Mouse (Mus musculus) thymus, adult 18-20 months (tissue): ENCODE data around the gene Foxp1.

Experiments used
- DNase-seq, 2 experiments: peaks; one replicate each; pipeline ENCODE4 v3.0.0; 2022; ENCODE audit warnings: mixed read lengths in 2 of 2

Gene Foxp1

DNA sequence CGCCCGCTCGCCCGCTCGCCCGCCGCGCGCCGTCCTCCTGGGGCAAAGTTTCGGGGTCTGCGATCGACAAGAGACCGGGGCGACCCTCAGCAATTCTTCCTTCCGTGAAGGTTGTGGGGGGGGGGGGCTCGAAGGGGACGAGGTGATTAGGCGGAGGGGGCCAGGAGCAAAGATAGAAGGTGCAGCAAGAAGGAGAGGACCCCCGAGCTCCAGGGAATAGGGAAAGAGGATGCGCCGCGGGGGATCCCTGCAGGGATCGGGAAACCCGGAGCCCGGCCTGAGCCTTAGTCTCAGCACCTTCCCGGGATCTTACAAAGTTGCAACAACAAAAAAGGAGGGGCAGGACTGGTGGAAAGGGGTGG lies 1.9 kb downstream of the Foxp1 start:
- peak in 1 of 2 experiments; percentile 28 for DNase-seq

DNA sequence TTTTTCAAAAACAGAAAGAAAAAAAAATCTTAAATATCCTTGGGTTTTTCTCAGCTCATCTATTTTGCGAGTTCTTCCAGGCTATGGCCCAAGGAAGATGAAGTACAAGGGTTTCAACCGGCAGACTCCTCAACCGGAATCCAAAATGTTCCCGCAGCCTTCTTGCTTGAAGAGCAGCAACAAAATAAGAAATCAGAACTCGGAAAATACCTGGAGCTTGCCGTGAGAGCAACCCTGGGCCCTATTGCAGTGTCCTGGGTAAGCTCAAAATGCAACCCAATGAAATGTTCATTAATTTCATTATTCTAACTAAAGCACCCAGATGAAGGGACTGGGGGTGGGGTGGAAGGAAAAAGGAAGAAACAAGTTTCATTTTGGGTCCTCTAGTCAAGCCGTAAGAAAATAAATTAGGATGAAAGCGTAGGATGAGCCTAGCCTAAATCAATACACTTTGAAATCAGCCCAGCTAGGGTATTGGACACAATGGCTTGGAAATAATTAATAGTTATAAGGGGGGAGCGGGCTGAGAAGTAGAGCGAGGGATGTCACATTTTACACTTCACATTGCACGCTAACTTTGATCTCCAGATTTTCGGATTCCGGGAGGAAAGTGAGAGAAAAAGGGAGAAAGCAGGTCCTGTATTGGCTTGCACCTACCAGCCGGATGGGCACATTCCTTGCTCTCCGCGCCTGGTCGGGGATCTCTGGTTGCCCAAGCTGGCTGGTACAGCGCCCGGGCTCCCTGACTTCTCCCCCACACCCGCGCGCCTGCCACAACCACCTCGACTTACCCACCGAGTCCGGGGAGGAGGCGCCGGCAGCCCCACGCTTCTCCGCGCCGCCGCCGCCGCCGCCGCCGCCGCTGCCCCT lies 2.5 kb downstream of the Foxp1 start:
- peak; percentile 27 to 31 for DNase-seq

GRCm38 (mm10) chr6:99519052-99519451 lies 3.5 kb downstream of the Foxp1 start:
- no peak for DNase-seq

GRCm38 (mm10) chr6:99515667-99516199 lies 6.8 kb downstream of the Foxp1 start:
- DNase-seq: no peak

GRCm38 (mm10) chr6:99511862-99512261 lies 10.7 kb downstream of the Foxp1 start:
- no peak for DNase-seq

GRCm38 (mm10) chr6:99509189-99509592 lies 13.3 kb downstream of the Foxp1 start:
- no peak for DNase-seq

DNA sequence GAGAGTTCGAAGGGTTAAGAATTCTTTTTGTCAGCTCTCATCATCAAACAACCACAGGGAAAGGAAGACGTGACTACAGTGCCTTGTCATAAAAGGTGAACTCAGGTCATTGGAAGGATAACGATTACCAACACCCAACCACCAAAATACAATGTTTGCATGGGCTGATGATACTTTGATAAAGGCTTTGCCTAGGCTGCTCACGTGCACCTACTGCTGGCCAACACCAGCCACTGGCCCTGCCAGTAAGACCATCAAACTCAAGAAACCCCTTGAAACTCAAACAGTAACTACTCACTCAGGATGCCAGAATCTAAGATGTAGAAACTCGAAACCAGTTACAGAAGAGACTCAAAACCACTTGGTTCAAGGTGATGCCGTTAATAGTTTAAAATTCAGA lies 15.7 kb downstream of the Foxp1 start:
- DNase-seq: no peak

GRCm38 (mm10) chr6:99503741-99504140 lies 18.8 kb downstream of the Foxp1 start:
- no peak for DNase-seq

- DNase-seq: no peak
Observed at GRCm38 (mm10) chr6:99502727-99503126, 19.8 kb downstream of the Foxp1 start.

DNA sequence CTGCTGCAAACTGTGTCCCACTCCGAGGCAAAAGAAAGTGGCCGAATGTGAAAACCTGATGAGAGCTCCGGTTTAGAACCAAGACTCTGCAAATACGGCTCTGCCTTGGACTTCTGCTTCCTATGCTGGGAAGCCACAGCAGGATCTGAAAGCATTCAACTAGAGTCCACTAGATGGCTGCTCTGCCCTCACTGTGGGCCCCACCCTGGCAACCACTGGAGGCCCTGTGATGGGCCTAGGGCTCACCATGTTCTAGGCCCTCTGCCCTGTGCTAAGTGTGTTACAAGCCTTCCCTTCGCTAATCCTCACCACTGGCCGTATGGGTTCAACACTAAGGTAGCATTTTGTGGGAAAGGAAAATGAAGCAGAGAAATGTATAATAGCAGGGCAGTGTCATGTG lies 20.2 kb downstream of the Foxp1 start:
- DNase-seq: no peak

GRCm38 (mm10) chr6:99500570-99501270 lies 21.8 kb downstream of the Foxp1 start:
- no peak for DNase-seq

DNA sequence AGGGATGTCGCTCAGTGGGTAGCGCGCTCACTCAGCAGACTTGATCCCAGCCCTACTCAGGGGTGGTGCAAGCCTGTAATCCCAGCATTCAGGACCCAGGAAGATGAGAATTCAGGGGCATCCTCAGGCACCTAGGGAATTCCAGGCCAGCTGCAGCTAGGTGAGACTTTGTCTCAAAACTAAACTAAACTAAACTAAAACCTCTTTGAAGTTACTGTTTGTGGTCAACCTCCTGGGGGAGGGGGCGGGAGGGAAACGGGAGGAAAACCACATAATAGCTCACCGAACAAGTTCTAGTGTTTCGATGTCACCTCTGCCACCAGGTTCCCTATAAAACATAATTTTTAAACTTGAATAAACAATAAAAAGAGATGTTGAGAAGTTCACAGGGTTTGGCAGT lies 24.4 kb downstream of the Foxp1 start:
- DNase-seq: no peak

- no peak for DNase-seq
Observed at GRCm38 (mm10) chr6:99496114-99496513, 26.4 kb downstream of the Foxp1 start.

GRCm38 (mm10) chr6:99492937-99493336 lies 29.6 kb downstream of the Foxp1 start:
- DNase-seq: no peak

GRCm38 (mm10) chr6:99491979-99492544 lies 30.5 kb downstream of the Foxp1 start:
- DNase-seq: no peak

DNA sequence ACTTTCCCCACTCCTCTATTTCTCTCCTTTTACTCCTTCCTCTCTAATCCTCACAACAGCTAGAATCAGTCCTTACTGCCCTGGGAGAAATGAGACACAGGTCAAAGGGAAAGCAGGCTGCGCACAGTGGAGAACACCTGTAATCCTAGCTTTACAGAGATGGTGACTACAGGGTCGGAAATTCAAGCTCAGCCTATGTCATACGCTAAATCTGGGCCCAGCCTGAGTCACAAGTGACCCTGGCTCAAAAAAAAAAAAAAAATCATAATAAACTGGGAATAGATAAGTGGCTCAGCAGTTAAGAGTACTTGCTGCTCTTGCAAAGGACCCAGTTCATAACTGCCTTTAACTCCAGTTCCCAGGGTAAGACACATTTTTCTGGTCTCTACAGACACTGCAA lies 31.4 kb downstream of the Foxp1 start:
- DNase-seq: no peak

DNA sequence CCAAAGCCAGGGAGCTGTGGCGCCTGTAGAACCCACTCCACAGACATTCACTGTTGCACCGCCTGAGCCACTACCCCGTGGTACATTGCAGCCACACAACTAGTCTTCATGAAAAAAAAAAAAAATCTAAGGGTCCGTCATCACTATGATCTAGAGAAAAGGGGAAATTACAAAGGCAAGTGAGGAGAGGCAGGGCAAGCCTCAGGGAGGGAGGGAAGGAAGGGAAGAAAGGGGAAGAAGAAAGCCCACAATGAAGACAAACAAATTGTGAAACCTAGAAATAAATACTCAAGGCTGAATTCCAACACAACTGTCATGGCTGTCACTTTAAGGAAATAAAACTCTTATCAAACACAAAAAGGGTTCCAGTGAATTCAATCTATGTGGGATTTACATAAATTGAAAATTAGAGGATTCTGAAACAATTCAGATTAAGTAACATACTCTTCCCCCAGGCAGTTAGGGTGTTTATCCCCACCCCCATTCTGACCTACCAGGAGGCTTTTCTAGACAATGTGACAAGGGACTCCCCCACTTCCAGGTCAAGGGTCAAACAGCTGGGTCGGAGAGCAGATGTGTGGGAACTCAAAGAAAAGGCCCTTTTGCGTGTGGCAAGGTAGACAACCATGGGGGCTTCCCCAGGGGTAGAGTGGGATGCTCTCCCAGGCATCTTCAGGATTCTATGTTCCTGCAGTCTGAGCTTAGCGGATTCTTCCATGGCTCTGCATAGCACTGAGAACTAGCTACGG lies 32.4 kb downstream of the Foxp1 start:
- DNase-seq: no peak

GRCm38 (mm10) chr6:99489423-99489822 lies 33.1 kb downstream of the Foxp1 start:
- no peak for DNase-seq

DNA sequence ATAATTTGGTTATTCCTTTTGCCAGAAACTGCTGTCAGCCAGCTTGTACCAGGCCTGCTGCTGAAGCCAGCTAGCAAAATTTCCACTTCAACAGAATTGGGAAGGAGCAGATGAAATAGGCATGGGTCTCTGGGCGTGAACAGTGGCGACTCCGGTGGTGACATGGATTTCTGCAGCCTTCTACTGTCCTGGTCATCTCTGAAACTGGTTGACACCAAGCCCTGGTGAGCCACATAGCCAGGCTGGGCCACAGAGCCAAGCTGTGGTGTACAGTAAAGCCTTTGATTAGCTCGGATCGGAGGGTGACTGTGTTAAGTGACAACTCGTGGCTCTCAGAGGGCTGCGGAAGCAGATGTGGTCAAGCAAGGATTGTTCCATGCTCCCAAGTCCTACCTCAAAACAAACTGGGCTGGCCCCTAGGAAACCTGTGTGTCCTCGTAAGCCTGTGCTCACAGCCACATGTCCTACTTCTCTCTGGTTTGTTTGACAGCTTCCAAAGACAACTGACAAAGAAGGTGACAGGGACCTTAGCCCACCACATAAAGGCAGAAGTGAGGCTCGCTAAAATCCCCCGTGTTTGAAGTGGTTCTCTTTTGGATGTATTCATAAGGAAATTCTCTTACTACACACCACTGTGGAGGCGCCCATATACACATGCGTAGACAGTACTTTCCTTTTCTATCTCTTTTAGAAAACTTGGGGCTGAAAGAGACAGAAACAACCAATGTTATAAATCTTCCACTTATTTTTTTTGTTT lies 36.5 kb downstream of the Foxp1 start:
- DNase-seq: peak in 1 of 2 experiments; percentile 47

DNA sequence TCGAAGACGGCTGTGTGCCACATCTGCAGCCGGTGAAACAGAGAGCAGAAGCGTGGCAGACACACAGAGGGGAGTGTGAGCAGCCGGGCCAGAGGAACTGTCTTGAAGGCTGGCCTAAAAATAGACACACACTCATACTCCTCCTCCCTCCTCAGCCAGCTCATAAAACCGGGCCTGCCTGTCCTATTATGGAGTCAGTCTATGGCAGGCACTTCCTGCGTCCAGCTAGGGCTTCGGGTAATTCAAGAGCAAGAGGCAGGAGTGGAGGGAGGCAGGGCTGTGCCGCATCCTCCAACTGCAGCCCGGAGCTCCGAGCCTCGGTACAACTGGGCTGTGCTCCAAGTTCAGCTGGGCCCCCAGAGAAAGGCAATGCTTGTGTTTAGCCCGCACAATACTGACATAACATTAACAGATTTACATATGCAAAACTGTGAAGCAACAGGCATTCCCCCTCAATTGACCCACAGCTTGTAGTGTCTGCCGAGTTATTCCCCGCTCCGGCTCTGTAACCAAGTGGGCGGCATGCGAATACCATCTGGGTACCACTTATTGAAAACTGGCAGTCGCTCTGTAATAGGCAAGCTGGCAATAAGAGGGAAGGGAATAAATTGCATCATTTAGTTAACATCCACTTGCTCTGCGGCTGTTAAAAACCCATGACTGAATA lies 37.2 kb downstream of the Foxp1 start:
- peak; percentile 67 to 72 for DNase-seq

- DNase-seq: no peak
Observed at GRCm38 (mm10) chr6:99484884-99485216, 37.7 kb downstream of the Foxp1 start.
